Mouse (Mus musculus) limb, embryonic 12.5 days (tissue): ENCODE measurements at regions not wholly inside any gene's neighbourhood (a gene's known extent, or its start where the extent isn't known, plus 50 kb on each side); places are given as distances from the start of the nearest gene placed in this dataset.
"Not testable (repeated sequence)": the region's sequence is repeated elsewhere in the genome, so short reads cannot be mapped to it uniquely, and the experiment has no call there.

Experiments used
- ATAC-seq: fragments of 200-750 bp; cut with Nextera tagmentation; 2 replicates; pipeline ENCODE4 v1.8.0; 2017; ENCODE audit warnings: low read depth, moderate TSS enrichment; ENCODE audit not compliant: insufficient number of reproducible peaks, insufficient read depth, low FRiP score, low TSS enrichment
- H3K27ac ChIP-seq: fragments of 300-500 bp; sonication (generic); 2 replicates; pipeline ENCODE4 v1.5.1; 2016; ENCODE audit warnings: mild to moderate bottlenecking, moderate library complexity
- H3K27me3 ChIP-seq: fragments of 300-500 bp; sonication (generic); 2 replicates; pipeline ENCODE4 v1.6.1; 2016; ENCODE audit warnings: mild to moderate bottlenecking, moderate library complexity
- H3K36me3 ChIP-seq: fragments of 300-500 bp; sonication (generic); 2 replicates; pipeline ENCODE4 v1.6.1; 2016; ENCODE audit warnings: mild to moderate bottlenecking, moderate library complexity
- H3K4me1 ChIP-seq: fragments of 300-500 bp; sonication (generic); replicated peaks from 2 replicates; pipeline ENCODE4 v1.6.1; 2016
- H3K4me2 ChIP-seq: fragments of 300-500 bp; sonication (generic); 2 replicates; pipeline ENCODE4 v1.6.1; 2016; ENCODE audit warnings: mild to moderate bottlenecking, moderate library complexity
- H3K4me3 ChIP-seq: fragments of 300-500 bp; sonication (generic); replicated peaks from 2 replicates; pipeline ENCODE4 v1.5.1; 2016; ENCODE audit warnings: mild to moderate bottlenecking
- H3K9ac ChIP-seq: fragments of 300-500 bp; sonication (generic); replicated peaks from 2 replicates; pipeline ENCODE4 v1.6.1; 2016; ENCODE audit warnings: mild to moderate bottlenecking, moderate library complexity
- H3K9me3 ChIP-seq: fragments of 300-500 bp; sonication (generic); 2 replicates; pipeline ENCODE4 v1.6.1; 2016; ENCODE audit warnings: mild to moderate bottlenecking, moderate library complexity
- WGBS: fragments of 180-500 bp; shearing (Covaris S2); methylation state at CpG from one replicate; pipeline ENCODE4 v1.1.7; 2016; 5-methylcytosine and 5-hydroxymethylcytosine counted together

DNA sequence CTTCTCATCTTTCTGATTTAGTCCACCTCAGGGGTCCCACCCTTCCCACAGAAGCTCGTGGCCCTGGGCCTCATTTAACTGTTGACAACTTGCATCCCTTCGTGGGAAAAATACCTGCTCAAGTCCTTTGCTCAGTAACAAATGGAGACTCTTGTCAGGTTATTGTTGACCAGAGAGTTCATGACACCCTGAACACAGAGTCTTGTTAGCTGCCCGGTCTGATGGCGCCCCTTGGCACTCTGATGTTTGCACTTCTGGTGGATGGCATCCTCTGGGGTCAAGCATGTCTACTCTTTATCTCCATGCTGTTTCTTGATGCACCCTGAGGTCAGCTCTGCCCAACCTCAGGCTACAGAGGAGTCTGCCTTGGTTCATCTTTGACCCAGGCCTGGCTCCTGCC is 157.6 kb upstream of the Trpc7 start:
- WGBS = 82% methylated on average over 4 of the region's 4 CpGs
- H3K27ac ChIP-seq = no peak overlapping the region
- H3K27me3 ChIP-seq = no peaks in the 10 kb centered on the region
- peaks cover 10% of the 10 kb centered on the region for H3K4me1 ChIP-seq
- H3K4me3 ChIP-seq = no peak overlapping the region
- no peaks in the 10 kb centered on the region for H3K9me3 ChIP-seq
- H3K4me2 ChIP-seq = no peak overlapping the region
- H3K36me3 ChIP-seq = no peaks in the 10 kb centered on the region
- no peak for ATAC-seq
- H3K9ac ChIP-seq = no peak overlapping the region

DNA sequence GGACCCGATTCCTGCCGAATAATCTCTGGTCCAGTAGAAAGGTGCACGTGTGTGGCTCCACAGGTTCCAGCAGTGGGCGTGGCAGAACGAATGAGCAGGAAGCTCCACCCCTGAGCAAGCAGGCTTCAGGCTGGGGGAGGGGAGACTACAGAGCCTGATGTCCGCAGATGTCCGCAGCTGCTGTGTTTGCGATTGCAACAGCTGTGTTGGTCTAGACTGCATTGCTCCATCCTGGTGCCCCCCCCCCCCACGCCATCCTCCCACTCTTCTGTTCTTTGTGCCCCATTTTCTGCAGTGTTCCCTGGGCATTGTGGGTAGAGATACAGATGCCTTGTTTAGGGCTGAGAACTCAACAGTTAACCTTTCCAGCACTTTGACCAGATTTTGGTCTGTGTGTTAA is 150.3 kb upstream of the Trpc7 start:
- H3K9ac ChIP-seq, H3K4me3 ChIP-seq, H3K4me1 ChIP-seq, ATAC-seq, H3K36me3 ChIP-seq, H3K27ac ChIP-seq, H3K27me3 ChIP-seq: not testable (repeated sequence)
- 0 out of 2 replicates have a peak overlapping the region, but pooled peaks have one; percentile 24 for H3K4me2 ChIP-seq
- 15% methylated on average over 9 of the region's 9 CpGs for WGBS
- peaks cover 13% of the 10 kb centered on the region; the same call in 1 of the 2 replicates for H3K9me3 ChIP-seq

DNA sequence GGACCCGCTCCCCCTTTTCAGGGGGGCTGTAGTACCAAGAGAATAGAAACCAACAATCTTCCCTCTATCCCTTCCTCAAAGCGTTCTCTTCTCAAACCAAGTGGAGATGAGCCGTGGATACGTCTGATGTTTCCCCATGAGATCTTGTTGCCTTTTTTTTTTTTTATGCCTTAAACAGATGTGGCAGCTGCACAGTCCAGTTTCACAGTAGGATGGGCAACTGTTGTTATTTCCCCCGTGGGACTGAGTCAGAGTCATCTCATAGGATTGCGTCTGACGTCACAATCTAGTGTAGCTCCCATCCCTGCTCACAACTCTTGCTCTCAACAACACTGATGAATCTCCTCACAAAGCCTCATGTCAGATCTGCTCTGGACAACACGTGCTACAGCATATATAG is 148.7 kb upstream of the Trpc7 start:
- Histone ChIP-seq H3K9me3 (peaks cover 13% of the 10 kb centered on the region; the same call in 1 of the 2 replicates), H3K36me3 (no peaks in the 10 kb centered on the region), H3K27me3 (no peaks in the 10 kb centered on the region), H3K4me3 (no peak overlapping the region), H3K27ac (no peak overlapping the region), H3K4me2 (no peak overlapping the region), H3K4me1 (peaks cover 8% of the 10 kb centered on the region; the same call in 1 of the 2 replicates), H3K9ac (no peak overlapping the region)
- WGBS = 87% methylated on average over 8 of the region's 8 CpGs
- no peak for ATAC-seq

DNA sequence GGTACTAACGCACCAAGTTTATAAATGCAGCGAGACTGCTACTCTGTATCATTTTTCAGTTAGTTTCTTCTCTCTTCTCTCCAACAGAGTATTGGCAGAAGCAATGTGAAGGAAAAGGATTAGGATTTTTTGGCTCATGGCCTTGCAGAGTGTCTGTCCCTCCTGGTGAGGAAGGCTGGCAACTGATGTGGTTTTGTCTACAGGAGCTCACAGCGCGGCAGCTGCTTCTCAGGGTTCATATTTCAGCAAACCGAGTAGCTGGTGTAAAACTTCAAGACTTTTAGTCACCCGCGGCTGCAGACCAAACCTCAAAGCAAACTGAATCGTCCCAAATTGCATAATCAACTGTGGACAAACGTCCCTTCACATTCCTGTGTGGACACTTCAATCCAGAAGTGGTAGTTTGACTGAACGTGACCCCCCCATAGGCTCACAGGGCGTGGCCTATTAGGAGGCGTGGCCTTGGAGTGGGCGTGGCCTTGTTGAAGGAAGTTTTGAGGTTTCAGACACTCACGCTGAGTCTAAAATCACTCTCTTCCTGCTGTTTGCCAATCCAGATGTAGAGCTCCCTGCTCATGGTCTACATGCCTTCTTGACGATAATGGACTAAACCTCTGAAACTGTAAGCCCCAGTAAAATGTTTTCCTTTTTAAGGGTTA is 147.7 kb upstream of the Trpc7 start:
- H3K27ac ChIP-seq = no peak overlapping the region
- no peak overlapping the region for H3K4me2 ChIP-seq
- H3K4me3 ChIP-seq = no peak overlapping the region
- H3K9ac ChIP-seq = no peak overlapping the region
- H3K27me3 ChIP-seq = no peaks in the 10 kb centered on the region
- ATAC-seq = no peak
- WGBS = 76% methylated on average over 15 of the region's 15 CpGs
- H3K36me3 ChIP-seq = no peaks in the 10 kb centered on the region
- peaks cover 8% of the 10 kb centered on the region; the same call in 1 of the 2 replicates for H3K4me1 ChIP-seq
- peaks cover 13% of the 10 kb centered on the region; the same call in 1 of the 2 replicates for H3K9me3 ChIP-seq

DNA sequence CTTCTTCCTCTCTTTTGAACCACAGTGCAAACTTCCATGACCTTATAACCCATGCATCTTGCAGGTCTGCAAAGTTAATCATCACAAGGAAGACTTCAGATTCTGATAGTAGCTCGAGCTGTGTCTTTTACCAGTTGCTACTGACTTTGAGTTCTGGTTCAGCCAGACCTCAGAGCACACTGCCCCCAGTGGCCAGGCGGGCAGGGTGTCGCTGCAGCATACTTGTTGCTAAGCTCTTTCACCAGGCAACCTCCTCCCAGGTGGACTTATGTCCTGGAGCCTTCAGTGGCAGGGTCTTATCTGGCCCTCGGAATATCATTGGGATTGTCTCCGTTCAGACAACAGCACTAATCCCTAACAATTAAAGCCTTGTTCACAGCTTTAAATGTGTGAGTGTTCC is 146.7 kb upstream of the Trpc7 start:
- WGBS = 72% methylated on average over 5 of the region's 5 CpGs
- Histone ChIP-seq H3K27me3 (no peaks in the 10 kb centered on the region), H3K27ac (no peak overlapping the region), H3K9ac (no peak overlapping the region), H3K4me2 (no peak overlapping the region), H3K36me3 (no peaks in the 10 kb centered on the region), H3K9me3 (peaks cover 18% of the 10 kb centered on the region; the same call in 1 of the 2 replicates), H3K4me1 (peaks cover 8% of the 10 kb centered on the region; the same call in 1 of the 2 replicates), H3K4me3 (no peak overlapping the region)
- no peak for ATAC-seq

DNA sequence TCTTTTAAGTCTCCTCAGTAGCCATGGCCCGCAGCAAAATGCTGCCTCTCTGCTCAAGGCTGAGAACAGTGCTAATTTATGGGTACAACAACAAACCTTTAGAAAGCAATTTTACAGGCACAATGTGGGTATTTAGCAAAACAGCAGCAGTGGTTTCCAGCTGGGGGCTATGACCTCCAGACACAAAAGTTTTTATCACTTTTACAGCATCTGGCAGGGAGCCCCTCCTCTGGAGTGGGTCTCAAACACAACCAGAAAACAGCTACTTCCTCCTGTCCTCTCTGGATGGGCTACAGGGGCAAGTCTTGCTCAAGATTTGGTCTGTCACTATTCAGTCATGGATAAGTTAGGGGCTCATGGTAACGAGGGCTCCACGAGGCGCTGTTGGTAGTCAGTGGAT is 137.1 kb upstream of the Trpc7 start:
- H3K27ac ChIP-seq = peak overlapping the region; percentile 41; the same call in 1 of the 2 replicates
- peaks cover 14% of the 10 kb centered on the region for H3K4me1 ChIP-seq
- H3K9me3 ChIP-seq = 0 out of 2 replicates have a peak, but pooled peaks cover 3% of the 10 kb centered on the region
- H3K4me3 ChIP-seq = no peak overlapping the region
- 23% methylated on average over 4 of the region's 4 CpGs for WGBS
- no peak for ATAC-seq
- no peak overlapping the region for H3K9ac ChIP-seq
- H3K27me3 ChIP-seq = no peaks in the 10 kb centered on the region
- no peaks in the 10 kb centered on the region for H3K36me3 ChIP-seq
- 0 out of 2 replicates have a peak overlapping the region, but pooled peaks have one; percentile 6 for H3K4me2 ChIP-seq

DNA sequence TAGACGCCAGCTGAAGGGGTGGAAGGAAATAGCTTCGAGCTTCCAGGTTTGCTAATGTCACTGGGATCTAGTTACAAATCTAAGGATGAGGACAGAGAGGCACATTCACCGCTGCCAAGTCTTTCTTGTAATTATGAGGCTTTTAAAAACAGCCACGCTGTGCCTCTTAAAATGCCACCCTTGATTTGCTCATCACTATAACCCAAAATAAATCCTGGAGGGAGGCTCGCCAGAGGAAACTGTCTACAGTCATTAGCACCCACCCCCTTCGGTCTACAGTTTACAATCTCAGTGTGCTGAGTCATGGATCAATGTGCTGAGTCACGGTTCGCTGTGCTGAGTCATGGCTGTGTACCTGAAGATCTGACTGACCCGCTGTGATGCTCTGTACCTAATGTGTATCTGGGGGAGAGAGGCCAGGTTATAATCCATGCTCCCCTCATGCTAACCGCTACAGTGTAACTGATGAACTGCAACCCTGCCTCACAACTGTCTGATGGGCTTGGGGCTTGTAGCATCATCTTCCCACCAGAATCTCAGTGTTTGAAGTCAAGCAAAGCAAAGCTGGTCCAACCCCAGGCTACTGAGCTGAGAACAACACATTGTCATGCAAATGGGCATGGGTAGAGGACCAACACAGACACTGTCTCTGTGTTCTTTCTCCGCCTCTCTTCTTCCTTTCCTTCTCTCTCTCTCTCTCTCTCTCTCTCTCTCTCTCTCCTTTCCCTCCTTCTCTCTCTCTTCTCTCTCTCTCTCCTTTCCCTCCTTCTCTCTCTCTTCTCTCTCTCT is 122.0 kb upstream of the Trpc7 start:
- ATAC-seq = no peak
- 55% methylated on average over 11 of the region's 11 CpGs for WGBS
- Histone ChIP-seq H3K27ac (no peak overlapping the region), H3K9me3 (no peaks in the 10 kb centered on the region), H3K4me3 (no peak overlapping the region), H3K27me3 (0 out of 2 replicates have a peak, but pooled peaks cover 2% of the 10 kb centered on the region), H3K36me3 (no peaks in the 10 kb centered on the region), H3K4me2 (no peak overlapping the region), H3K9ac (no peak overlapping the region), H3K4me1 (peaks cover 31% of the 10 kb centered on the region)

DNA sequence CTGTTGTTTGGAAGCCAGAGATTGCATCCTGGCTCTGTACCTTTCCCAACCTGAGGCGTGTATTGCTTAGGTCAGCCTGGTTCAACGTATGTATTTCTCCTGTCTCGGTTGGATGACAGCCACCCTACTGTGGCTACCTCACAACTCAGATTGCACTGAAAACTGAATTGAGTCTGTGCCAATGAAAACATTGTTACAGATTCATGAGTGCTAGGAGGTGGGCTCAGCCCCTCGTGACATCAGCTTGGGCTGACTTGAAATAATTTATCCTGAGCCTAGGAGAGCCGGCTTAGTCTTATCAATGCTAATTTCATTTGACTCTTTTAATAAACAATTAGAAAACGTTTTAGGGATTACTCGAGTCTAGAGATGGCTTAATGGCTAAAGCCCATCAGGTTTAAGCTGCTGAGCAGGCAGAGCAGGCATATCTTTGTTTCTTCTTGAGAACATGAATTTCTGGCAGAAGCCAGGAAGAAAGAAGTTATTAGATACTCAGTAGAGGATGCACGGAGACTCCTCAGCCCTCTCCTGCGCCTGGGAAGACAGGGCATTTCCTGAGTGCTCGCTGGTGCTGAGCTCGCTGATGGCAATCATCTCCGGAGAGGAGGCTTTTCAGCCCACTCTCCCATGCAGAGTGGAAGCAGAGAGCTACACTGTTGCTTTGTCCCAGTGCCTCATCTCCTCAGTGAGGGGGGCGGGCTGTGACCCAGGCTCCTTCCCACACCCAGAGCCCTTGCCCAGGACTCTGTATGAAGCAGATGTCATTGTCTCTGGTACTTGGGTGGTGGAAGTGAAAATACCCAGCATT is 120.9 kb upstream of the Trpc7 start:
- Histone ChIP-seq H3K4me2 (no peak overlapping the region), H3K36me3 (no peaks in the 10 kb centered on the region), H3K9me3 (no peaks in the 10 kb centered on the region), H3K27ac (no peak overlapping the region), H3K4me1 (peaks cover 31% of the 10 kb centered on the region), H3K27me3 (no peaks in the 10 kb centered on the region), H3K4me3 (no peak overlapping the region), H3K9ac (no peak overlapping the region)
- ATAC-seq = no peak
- 65% methylated on average over 13 of the region's 13 CpGs for WGBS

DNA sequence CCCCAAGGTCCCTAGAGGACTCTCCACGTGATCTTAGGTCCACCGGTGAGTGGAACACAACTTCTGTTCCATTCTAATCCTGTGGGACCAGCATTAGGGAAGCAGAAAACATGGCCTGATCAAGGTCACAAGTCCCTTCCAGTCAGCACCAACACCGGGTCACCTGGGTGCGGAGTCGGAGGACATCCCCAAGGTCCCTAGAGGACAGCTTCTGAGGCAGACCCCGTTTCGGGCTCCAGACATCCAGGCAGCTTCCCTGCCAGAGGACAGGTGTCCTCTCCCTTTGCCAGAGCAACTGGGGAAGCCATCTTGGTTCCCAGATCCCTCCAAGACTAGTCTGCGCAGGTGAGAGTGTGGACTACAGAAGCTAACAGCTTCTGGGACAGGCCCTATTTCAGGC is 111.4 kb upstream of the Trpc7 start:
- 93% methylated on average over 8 of the region's 8 CpGs for WGBS
- H3K27me3 ChIP-seq, H3K27ac ChIP-seq, ATAC-seq, H3K4me2 ChIP-seq, H3K36me3 ChIP-seq, H3K4me3 ChIP-seq, H3K9me3 ChIP-seq, H3K4me1 ChIP-seq, H3K9ac ChIP-seq: not testable (repeated sequence)

DNA sequence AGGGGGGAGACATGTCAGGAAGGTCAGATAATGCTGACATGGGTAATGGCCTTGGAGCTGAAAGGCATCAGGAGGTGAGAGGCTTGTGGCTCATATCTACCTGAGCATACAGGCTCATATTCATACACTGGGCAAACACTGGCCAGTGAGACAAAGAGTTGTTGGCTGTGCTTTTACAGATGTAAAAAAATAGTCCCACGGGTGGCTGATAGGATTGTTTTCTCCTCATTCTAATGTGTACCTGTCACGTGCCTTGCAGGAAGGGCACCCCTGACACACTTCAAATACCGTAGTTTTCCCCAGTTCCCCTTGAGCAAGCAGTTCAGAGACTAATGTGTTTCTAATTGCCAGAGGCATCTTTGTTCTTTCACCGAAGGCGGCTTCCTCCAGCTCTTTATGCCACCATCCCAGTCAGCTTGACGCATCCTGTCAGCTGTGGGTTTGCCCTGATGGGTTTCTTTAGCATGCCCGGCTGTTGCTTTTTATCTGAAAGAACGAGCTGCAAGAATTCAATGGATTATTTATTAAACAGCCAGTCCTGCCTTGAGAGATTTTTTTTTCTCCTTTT is 107.9 kb upstream of the Trpc7 start:
- H3K4me3 ChIP-seq = no peak overlapping the region
- no peaks in the 10 kb centered on the region for H3K9me3 ChIP-seq
- no peak overlapping the region for H3K9ac ChIP-seq
- peaks cover 6% of the 10 kb centered on the region; the same call in 1 of the 2 replicates for H3K4me1 ChIP-seq
- H3K4me2 ChIP-seq = no peak overlapping the region
- no peaks in the 10 kb centered on the region for H3K36me3 ChIP-seq
- H3K27me3 ChIP-seq = no peaks in the 10 kb centered on the region
- no peak for ATAC-seq
- 27% methylated on average over 8 of the region's 8 CpGs for WGBS
- H3K27ac ChIP-seq = no peak overlapping the region

DNA sequence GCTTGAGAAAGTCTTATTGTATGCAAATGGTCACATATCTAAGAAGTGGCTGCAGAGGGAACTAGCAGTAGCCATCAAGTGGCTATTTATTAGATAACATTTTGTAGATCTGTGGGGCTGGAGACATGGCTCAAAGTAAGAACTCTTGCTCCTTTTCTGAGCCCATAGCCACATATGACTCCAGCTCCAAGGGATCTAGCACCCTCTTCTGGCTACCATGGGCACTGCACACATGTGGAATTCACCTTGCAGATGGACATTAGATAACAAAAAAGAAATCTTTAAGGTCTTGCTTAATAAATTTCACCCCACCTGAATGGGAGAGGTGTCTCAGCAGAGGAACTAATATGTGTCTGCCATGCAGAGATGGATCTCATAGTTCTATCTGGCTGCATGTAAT is 96.2 kb upstream of the Trpc7 start:
- Histone ChIP-seq H3K36me3 (no peaks in the 10 kb centered on the region), H3K9ac (no peak overlapping the region), H3K4me2 (no peak overlapping the region), H3K27me3 (no peaks in the 10 kb centered on the region), H3K9me3 (peaks cover 8% of the 10 kb centered on the region; the same call in 1 of the 2 replicates), H3K4me1 (peaks cover 5% of the 10 kb centered on the region), H3K27ac (no peak overlapping the region), H3K4me3 (no peak overlapping the region)
- no peak for ATAC-seq
